Comparison of ENCODE assay signal across 8 mouse cellular contexts in genomic region chr6:99028161-99028988, GRCm38 (mm10).
DNase-seq lines count a peak whose midpoint lies in the region; ATAC-seq and TF ChIP-seq lines count a peak whose summit lies in the region.

No protein-coding gene starts in this region.

- H3K27ac ChIP-seq in layer of hippocampus, adult 2 months, result peak overlapping the region; percentile 83
- peak overlapping the region; percentile 94 for H3K27ac ChIP-seq in heart, embryonic 15.5 days

- no peaks in the 10 kb centered on the region for H3K27me3 ChIP-seq in heart, embryonic 15.5 days

- no peaks in the 10 kb centered on the region for H3K36me3 ChIP-seq in heart, embryonic 15.5 days

- ATAC-seq in heart, embryonic 15.5 days (replicated peaks; ENCODE audit: insufficient number of reproducible peaks, insufficient read depth, low FRiP score, low read depth), result peak; percentile 94

- H3K4me3 ChIP-seq in layer of hippocampus, adult 2 months, result peak overlapping the region; percentile 75
- peak overlapping the region; percentile 71 for H3K4me3 ChIP-seq in heart, embryonic 15.5 days

- peaks cover 42% of the 10 kb centered on the region for H3K4me1 ChIP-seq in heart, embryonic 15.5 days (replicated peaks)

- peak overlapping the region; percentile 68 for H3K4me2 ChIP-seq in heart, embryonic 15.5 days

- DNase-seq in layer of hippocampus, adult 2 months (ENCODE audit: low spot score in 2 of 2), result peak; percentile 17 to 21
- no peak for DNase-seq in layer of hippocampus, adult 9-11 months
- peak; percentile 86 for DNase-seq in embryo, embryonic 9.5 days (ENCODE audit: extremely low spot score)
- peak; percentile 47 to 73 for DNase-seq in kidney, postnatal 25 days
- peak; percentile 65 for DNase-seq in lung, postnatal 36 days
- peak; percentile 87 for DNase-seq in retina, embryonic 14.5 days (ENCODE audit: low spot score)
- DNase-seq in urinary bladder, adult 18-20 months (ENCODE audit: low spot score in 2 of 2), result peak; percentile 37 to 44

- H3K9me3 ChIP-seq in heart, embryonic 15.5 days (replicated peaks), result no peaks in the 10 kb centered on the region

- WGBS in heart, embryonic 15.5 days, result under 1% methylated on average over 82 of the region's 87 CpGs

- TF ChIP-seq CTCF in layer of hippocampus, adult 2 months (conservative IDR thresholded peaks at IDR 0.05), result peak; percentile 26; the same call in 1 of the 2 replicates

- H3K9ac ChIP-seq in heart, embryonic 15.5 days, result peak overlapping the region; percentile 88
